Mouse (Mus musculus) stomach, embryonic 16.5 days (tissue): ENCODE results near the gene Crebbp. TPM values are rescaled to one million over a fixed set of nuclear protein-coding genes. Genes with fewer than 3 reads are reported as not detected.
A peak's percentile ranks its signal among the peaks of the same experiment; 100 is the strongest.
"Not testable (repeated sequence)": the region's sequence is repeated elsewhere in the genome, so short reads cannot be mapped to it uniquely, and the experiment has no call there.

Experiments used
- ATAC-seq: fragments of 200-750 bp; cut with Nextera tagmentation; 2 replicates; pipeline ENCODE4 v1.8.0; 2017; ENCODE audit warnings: moderate number of reproducible peaks, moderate TSS enrichment; ENCODE audit not compliant: insufficient read depth, low FRiP score
- H3K27ac ChIP-seq: fragments of 300-500 bp; sonication (generic); 2 replicates; pipeline ENCODE4 v1.5.1; 2014; ENCODE audit warnings: low read length
- H3K27me3 ChIP-seq: fragments of 300-500 bp; sonication (generic); 2 replicates; pipeline ENCODE4 v1.6.1; 2014; ENCODE audit warnings: low read length, control low read depth, mixed read lengths; ENCODE audit not compliant: control insufficient read depth, insufficient read depth
- H3K36me3 ChIP-seq: fragments of 300-500 bp; sonication (generic); 2 replicates; pipeline ENCODE4 v1.6.1; 2014; ENCODE audit warnings: low read length; ENCODE audit not compliant: control insufficient read depth, insufficient read depth
- H3K4me1 ChIP-seq: fragments of 300-500 bp; sonication (generic); 2 replicates; pipeline ENCODE4 v1.6.1; 2014; ENCODE audit warnings: low read length, control low read depth, mixed read lengths; ENCODE audit not compliant: control insufficient read depth, insufficient read depth
- H3K4me2 ChIP-seq: fragments of 300-500 bp; sonication (generic); 2 replicates; pipeline ENCODE4 v1.6.1; 2014; ENCODE audit warnings: low read depth, low read length, mixed read lengths
- H3K4me3 ChIP-seq: fragments of 300-500 bp; sonication (generic); replicated peaks from 2 replicates; pipeline ENCODE4 v1.5.1; 2014; ENCODE audit warnings: mild to moderate bottlenecking, low read length
- H3K9ac ChIP-seq: fragments of 300-500 bp; sonication (generic); 2 replicates; pipeline ENCODE4 v1.6.1; 2014; ENCODE audit warnings: low read length
- H3K9me3 ChIP-seq: fragments of 300-500 bp; sonication (generic); replicated peaks from 2 replicates; pipeline ENCODE4 v1.6.1; 2016; ENCODE audit warnings: low read length, control low read depth; ENCODE audit not compliant: control insufficient read depth
- WGBS: fragments of 180-500 bp; shearing (Covaris S2); extraction: QIAGEN DNeasy Blood & Tissue Kit; methylation state at CpG from one replicate; pipeline ENCODE4 v1.1.7; 2014; 5-methylcytosine and 5-hydroxymethylcytosine counted together
- polyA plus RNA-seq: library from polyadenylated mRNA; unstranded; fragments of >200 nt; fragmentation: Nextera tagmentation; extraction: Ambion mirVana; gene quantifications from 2 replicates; pipeline ENCODE4 v1.2.1, GENCODE M21; 2015

The Crebbp gene
- polyA plus RNA-seq, 1 experiment from 2014 or later = 28.0 TPM

DNA sequence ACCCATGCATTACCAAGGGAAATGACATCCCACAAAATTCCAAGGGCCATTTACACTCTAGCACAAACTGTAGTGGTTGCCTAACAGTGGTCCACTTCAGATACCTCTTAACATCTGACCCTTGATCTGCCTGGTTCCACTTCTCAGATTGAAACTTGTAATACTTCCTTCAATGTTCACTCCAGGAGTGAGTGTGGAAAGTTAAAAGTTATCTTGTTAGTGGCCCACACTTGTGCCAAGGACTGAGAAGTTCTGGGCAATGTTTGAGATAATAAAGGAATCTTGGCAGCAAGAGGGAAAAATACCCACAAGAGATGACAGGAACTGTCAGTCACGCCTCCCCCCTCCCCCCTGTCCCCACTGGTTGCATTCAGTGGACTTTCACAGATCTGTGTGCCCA, 134.1 kb downstream of the Crebbp start:
- H3K4me3 ChIP-seq = no peak overlapping the region
- peaks cover 11% of the 10 kb centered on the region; the same call in 1 of the 2 replicates for H3K36me3 ChIP-seq
- no peak overlapping the region for H3K9ac ChIP-seq
- H3K4me2 ChIP-seq = no peak overlapping the region
- H3K9me3 ChIP-seq = no peaks in the 10 kb centered on the region
- 75% methylated on average over 1 of the region's 1 CpGs for WGBS
- H3K27me3 ChIP-seq = no peaks in the 10 kb centered on the region
- H3K4me1 ChIP-seq = peaks cover 12% of the 10 kb centered on the region
- no peak for ATAC-seq
- H3K27ac ChIP-seq = no peak overlapping the region

DNA sequence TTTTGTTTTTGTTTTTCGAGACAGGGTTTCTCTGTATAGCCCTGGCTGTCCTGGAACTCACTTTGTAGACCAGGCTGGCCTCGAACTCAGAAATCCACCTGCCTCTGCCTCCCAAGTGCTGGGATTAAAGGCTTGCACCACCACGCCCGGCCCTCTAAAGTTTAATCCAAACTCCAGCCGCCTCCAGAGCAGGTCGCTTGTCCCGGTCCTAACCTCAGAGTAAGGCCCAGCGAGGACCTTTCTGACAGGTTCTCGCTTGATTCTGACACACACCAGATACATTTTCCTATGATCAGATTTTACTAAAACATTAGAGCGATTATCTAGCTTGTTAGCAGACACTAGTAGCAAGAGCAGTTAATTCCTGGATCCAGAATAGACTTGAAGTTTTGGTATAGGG, 135.5 kb downstream of the Crebbp start:
- ATAC-seq, H3K9ac ChIP-seq: not testable (repeated sequence)
- WGBS = 59% methylated on average over 10 of the region's 10 CpGs

DNA sequence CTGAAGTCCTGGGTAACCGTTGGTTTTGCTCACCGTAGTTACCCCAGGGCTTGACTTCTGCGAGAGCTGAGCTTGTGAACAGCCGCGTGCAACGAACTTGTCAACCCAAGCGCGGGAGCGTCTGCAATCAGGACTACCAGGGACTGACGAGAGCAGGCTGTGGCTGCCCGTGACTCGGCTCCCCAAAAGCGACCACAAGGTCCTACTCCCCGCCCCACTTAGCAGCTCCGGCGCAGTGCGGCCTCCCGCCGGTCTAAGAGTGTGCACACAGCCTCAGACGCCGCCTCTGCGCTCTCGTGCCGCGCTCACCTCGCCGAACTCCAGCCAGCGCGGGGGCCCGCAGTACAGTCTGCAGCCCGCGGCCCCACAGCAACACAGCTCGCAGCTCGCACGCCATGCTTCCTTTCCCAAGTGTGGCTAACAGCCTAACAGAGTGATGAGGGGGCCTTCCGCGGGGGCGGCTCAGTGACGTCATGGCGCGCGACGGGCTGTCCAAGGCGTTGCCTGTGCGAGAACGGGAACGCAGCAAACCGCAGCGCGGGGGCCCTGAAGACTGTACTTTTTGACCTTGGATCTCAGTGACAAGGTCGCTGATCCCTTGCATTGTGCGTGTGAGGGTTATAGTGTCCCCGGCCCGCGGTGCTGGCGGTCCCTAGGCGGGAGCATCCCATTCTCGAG, 136.3 kb downstream of the Crebbp start, which contains the start of gene Trap1:
TSS of gene Trap1 (minus strand) at position 444 of the 678 bp plus-strand sequence.
- H3K9me3 ChIP-seq = no peaks in the 10 kb centered on the region
- peak within 1 kb of the TSS; percentile 83 for H3K27ac ChIP-seq
- peaks cover 12% of the 10 kb centered on the region for H3K4me1 ChIP-seq
- H3K27me3 ChIP-seq = no peaks in the 10 kb centered on the region
- peak within 1 kb of the TSS; percentile 67 for H3K4me2 ChIP-seq
- no peaks in the 10 kb centered on the region for H3K36me3 ChIP-seq
- ATAC-seq = peak; percentile 97
- H3K4me3 ChIP-seq = peak within 1 kb of the TSS; percentile 86
- WGBS = under 1% methylated on average over 58 of the region's 58 CpGs
- H3K9ac ChIP-seq = peak within 1 kb of the TSS; percentile 91

More for the DNA sequence above, 135.5 kb downstream of the Crebbp start:
- not testable (repeated sequence) for H3K27ac ChIP-seq, H3K27me3 ChIP-seq, H3K9me3 ChIP-seq, H3K36me3 ChIP-seq
- Histone ChIP-seq H3K4me3 (peak overlapping the region; percentile 86), H3K4me1 (peaks cover 12% of the 10 kb centered on the region), H3K4me2 (peak overlapping the region; percentile 65)

DNA sequence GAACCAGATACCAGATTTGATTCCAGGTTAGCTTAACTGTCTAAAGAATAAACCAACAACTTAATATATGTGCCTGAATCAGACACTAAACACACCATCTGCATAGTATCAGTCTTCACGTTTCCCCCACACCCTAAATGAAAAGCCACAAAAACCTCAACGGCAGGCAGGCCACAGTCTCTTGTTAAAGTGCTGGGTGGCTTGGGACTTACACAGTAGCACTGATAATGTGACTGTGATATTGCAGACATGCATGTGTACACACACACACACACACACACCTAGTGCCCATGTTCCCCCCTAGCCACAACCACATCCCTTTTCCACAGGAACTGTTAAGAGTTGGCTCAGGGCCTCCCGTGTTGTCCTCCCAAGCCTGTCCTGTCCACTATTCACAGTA, 139.0 kb downstream of the Crebbp start:
- Histone ChIP-seq H3K36me3 (no peaks in the 10 kb centered on the region), H3K9ac (no peak overlapping the region), H3K4me1 (peaks cover 12% of the 10 kb centered on the region), H3K4me2 (no peak overlapping the region), H3K4me3 (no peak overlapping the region), H3K9me3 (no peaks in the 10 kb centered on the region), H3K27me3 (no peaks in the 10 kb centered on the region), H3K27ac (no peak overlapping the region)
- 68% methylated on average over 3 of the region's 3 CpGs for WGBS
- ATAC-seq = no peak

DNA sequence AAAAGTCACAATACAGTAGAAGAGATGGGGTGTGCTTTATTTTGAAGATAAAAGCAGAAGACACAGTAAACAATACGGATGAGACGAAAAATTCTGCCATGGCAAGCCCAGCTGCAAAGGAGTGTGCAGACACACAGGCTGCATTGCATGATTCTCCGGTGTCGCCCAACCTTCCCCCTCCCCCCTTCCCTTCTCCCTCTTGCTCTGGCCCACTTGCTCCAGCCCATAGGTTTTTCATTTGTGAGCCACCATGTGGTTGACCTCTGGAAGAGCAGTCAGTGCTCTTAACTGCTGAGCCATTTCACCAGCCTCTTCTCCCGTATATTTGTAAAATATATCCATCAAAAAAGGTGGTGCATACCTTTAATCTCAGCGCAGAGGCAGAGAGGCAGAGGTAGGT, 139.5 kb downstream of the Crebbp start:
- Histone ChIP-seq H3K27ac (no peak overlapping the region), H3K27me3 (no peaks in the 10 kb centered on the region), H3K4me1 (peaks cover 12% of the 10 kb centered on the region), H3K9ac (no peak overlapping the region), H3K4me3 (no peak overlapping the region), H3K9me3 (no peaks in the 10 kb centered on the region), H3K4me2 (no peak overlapping the region), H3K36me3 (no peaks in the 10 kb centered on the region)
- 58% methylated on average over 6 of the region's 6 CpGs for WGBS
- ATAC-seq = no peak

DNA sequence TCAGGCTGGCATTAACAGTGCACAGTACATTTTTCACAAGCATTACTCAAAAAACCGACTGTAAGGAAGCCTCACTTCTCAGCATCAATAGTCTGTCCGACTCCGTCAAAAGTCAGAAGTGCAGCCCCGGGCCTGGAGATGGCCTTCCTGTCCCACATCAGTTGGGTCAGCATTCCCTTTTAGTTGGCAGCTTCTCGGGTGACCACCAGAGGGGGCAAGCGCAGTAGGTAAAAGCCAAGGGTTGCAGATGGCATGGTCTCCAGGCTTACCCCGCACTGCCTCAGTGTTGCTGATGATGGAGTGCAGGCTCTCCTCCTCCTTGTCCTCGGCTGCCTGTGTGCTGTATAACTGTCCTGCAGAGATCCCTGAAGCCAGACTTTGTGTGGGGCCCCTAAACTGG, 145.2 kb downstream of the Crebbp start:
- no peaks in the 10 kb centered on the region for H3K9me3 ChIP-seq
- ATAC-seq = no peak
- H3K4me1 ChIP-seq = no peaks in the 10 kb centered on the region
- no peak overlapping the region for H3K4me3 ChIP-seq
- WGBS = 55% methylated on average over 8 of the region's 8 CpGs
- no peak overlapping the region for H3K9ac ChIP-seq
- no peaks in the 10 kb centered on the region for H3K27me3 ChIP-seq
- H3K36me3 ChIP-seq = peaks cover 14% of the 10 kb centered on the region
- H3K27ac ChIP-seq = no peak overlapping the region
- H3K4me2 ChIP-seq = no peak overlapping the region

DNA sequence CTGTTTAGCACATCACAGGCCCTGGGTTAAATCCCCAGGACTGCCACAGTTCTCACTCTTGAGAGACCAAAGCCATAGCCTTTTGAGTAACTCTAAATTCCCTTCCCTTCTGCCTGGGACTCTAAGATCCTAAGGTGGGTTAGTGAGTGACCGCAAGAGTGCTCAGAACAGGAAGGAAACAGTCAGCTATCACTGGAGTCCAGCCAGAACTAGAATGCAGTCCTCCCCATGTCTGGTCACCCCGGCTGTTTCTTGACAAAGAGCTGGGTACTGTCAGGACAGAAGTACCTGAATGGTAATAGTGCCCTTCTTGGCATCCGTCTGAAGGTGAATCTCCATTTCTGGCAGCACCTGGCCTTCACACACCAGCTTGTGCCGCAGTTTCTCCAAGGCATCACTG, 148.9 kb downstream of the Crebbp start:
- Histone ChIP-seq H3K9me3 (no peaks in the 10 kb centered on the region), H3K36me3 (peaks cover 30% of the 10 kb centered on the region), H3K27me3 (no peaks in the 10 kb centered on the region), H3K27ac (no peak overlapping the region), H3K4me3 (no peak overlapping the region), H3K9ac (no peak overlapping the region), H3K4me2 (no peak overlapping the region), H3K4me1 (no peaks in the 10 kb centered on the region)
- no peak for ATAC-seq
- 91% methylated on average over 4 of the region's 4 CpGs for WGBS

DNA sequence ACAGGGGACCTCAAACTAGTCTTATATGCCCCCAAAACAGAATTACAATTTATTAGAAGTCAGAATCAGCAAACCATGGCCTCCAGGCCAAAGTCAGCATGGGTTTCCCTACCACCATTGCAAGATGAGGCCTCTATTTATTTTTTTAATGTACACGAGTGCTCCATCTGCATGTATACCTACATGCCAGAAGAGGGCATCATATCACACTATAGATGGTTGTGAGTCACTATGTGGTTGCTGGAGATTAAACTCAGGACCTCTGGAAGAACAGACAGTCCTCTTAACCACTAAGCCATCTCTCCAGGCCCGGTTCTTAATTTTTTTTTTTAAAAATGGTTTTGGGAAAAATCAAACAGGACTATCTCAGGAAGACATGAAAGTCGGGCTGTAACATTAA, 160.0 kb downstream of the Crebbp start:
- no peaks in the 10 kb centered on the region for H3K4me1 ChIP-seq
- no peak for ATAC-seq
- H3K9ac ChIP-seq = no peak overlapping the region
- no peak overlapping the region for H3K27ac ChIP-seq
- peaks cover 24% of the 10 kb centered on the region; the same call in 1 of the 2 replicates for H3K36me3 ChIP-seq
- 79% methylated on average over 3 of the region's 3 CpGs for WGBS
- no peaks in the 10 kb centered on the region for H3K27me3 ChIP-seq
- no peak overlapping the region for H3K4me2 ChIP-seq
- H3K9me3 ChIP-seq = no peaks in the 10 kb centered on the region
- no peak overlapping the region for H3K4me3 ChIP-seq

DNA sequence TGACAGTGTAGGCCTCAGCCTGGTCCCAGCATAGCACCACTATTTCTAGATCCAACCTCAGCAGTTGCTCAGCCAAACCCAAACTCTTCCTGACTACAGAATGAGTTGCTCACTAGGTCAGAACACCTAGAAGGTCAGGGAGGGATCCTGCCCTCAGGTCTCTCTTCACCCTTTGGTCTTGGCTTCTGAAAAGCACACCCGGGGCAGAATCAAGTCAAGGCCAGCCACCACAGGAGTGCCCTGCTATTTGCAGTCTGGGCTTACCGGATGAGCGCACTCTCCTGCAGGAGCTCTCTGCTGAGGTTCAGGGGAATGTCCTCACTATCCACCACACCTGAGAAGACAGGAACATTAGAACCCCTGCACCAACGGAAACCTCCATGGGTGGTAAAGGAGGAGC, 161.2 kb downstream of the Crebbp start:
- H3K27ac ChIP-seq = no peak overlapping the region
- H3K4me1 ChIP-seq = no peaks in the 10 kb centered on the region
- H3K9me3 ChIP-seq = no peaks in the 10 kb centered on the region
- H3K4me3 ChIP-seq = no peak overlapping the region
- 91% methylated on average over 4 of the region's 4 CpGs for WGBS
- ATAC-seq = no peak
- H3K36me3 ChIP-seq = peaks cover 24% of the 10 kb centered on the region; the same call in 1 of the 2 replicates
- no peak overlapping the region for H3K9ac ChIP-seq
- no peak overlapping the region for H3K4me2 ChIP-seq
- H3K27me3 ChIP-seq = no peaks in the 10 kb centered on the region
